Mouse (Mus musculus) cerebellum, adult 2 months (tissue): Measurements from ENCODE around the gene Kat2b. TPM values are rescaled to one million over a fixed set of nuclear protein-coding genes. Genes with fewer than 3 reads are reported as not detected.
"Not testable (repeated sequence)": the region's sequence is repeated elsewhere in the genome, so short reads cannot be mapped to it uniquely, and the experiment has no call there.

Experiments used
- DNase-seq, 2 experiments: peaks; one replicate each; pipeline ENCODE4 v3.0.0; 2021
- H3K27ac ChIP-seq: fragments of 200-500 bp; 2 replicates; pipeline ENCODE4 v1.5.1; 2012; ENCODE audit warnings: low read length, control low read depth, inconsistent platforms; ENCODE audit not compliant: insufficient read depth
- H3K27me3 ChIP-seq: fragments of 200-500 bp; 2 replicates; pipeline ENCODE4 v1.6.1; 2012; ENCODE audit warnings: inconsistent platforms, mild to moderate bottlenecking, low read length, moderate library complexity; ENCODE audit not compliant: control insufficient read depth, insufficient read depth
- H3K4me1 ChIP-seq: fragments of 200-500 bp; 2 replicates; pipeline ENCODE4 v1.6.1; 2011; ENCODE audit warnings: low read length; ENCODE audit not compliant: control insufficient read depth, insufficient read depth
- H3K4me3 ChIP-seq: fragments of 200-500 bp; replicated peaks from 2 replicates; pipeline ENCODE3; 2011; ENCODE audit warnings: mild to moderate bottlenecking, low read depth, low read length, control low read depth; ENCODE audit not compliant: insufficient read depth
- CTCF ChIP-seq: fragments of 200-500 bp; IDR thresholded peaks from 2 replicates; pipeline ENCODE4 v1.5.1; 2011; ENCODE audit warnings: low read depth, mild to moderate bottlenecking, control low read depth, low read length, moderate library complexity, borderline replicate concordance; ENCODE audit not compliant: insufficient read depth
- POLR2A ChIP-seq: fragments of 200-500 bp; IDR thresholded peaks from 2 replicates; pipeline ENCODE4 v1.6.1; 2011; ENCODE audit warnings: low read length, control low read depth, borderline replicate concordance; ENCODE audit not compliant: insufficient read depth
- WGBS: fragments of 180-500 bp; shearing (Covaris S2); methylation state at CpG from one replicate; pipeline ENCODE4 v1.1.7; 2018; 5-methylcytosine and 5-hydroxymethylcytosine counted together
- polyA plus RNA-seq: library from polyadenylated mRNA; depleted of rRNA; stranded (reverse); fragments of >200 nt; gene quantifications from 2 replicates; pipeline ENCODE4 v1.2.3, GENCODE M21; 2012

Gene Kat2b
- polyA plus RNA-seq, 1 experiment: 40.5 TPM

- peak; percentile 78 to 81 for DNase-seq
- WGBS: under 1% methylated on average over 30 of the region's 51 CpGs
- Histone ChIP-seq H3K27me3 (no peaks in the 10 kb centered on the region), H3K4me1 (peaks cover 6% of the 10 kb centered on the region; the same call in 1 of the 2 replicates), H3K4me3 (peak overlapping the region; percentile 76), H3K27ac (peak overlapping the region; percentile 100)
- peak; percentile 33; the same call in 1 of the 2 replicates for TF ChIP-seq POLR2A
- peak; percentile 5; the same call in 1 of the 2 replicates for TF ChIP-seq CTCF
These were observed 271 bp downstream of the Kat2b start for GRCm38 (mm10) chr17:53566919-53567345.

GRCm38 (mm10) chr17:53567346-53568101 lies 863 bp downstream of the Kat2b start:
- WGBS: under 1% methylated on average over 63 of the region's 67 CpGs
- peak; percentile 62 to 81 for DNase-seq
- H3K4me3 ChIP-seq: peak overlapping the region; percentile 76
- peak overlapping the region; percentile 81 for H3K27ac ChIP-seq
- peaks cover 6% of the 10 kb centered on the region; the same call in 1 of the 2 replicates for H3K4me1 ChIP-seq
- no peaks in the 10 kb centered on the region for H3K27me3 ChIP-seq
- TF ChIP-seq POLR2A: no peak
- TF ChIP-seq CTCF: no peak

GRCm38 (mm10) chr17:53568118-53568517 lies 1.5 kb downstream of the Kat2b start:
- H3K4me1 ChIP-seq: peaks cover 8% of the 10 kb centered on the region; the same call in 1 of the 2 replicates
- peak; percentile 91 to 92 for DNase-seq
- peak overlapping the region; percentile 81 for H3K27ac ChIP-seq
- H3K4me3 ChIP-seq: peak overlapping the region; percentile 76
- H3K27me3 ChIP-seq: no peaks in the 10 kb centered on the region
- TF ChIP-seq POLR2A: peak; percentile 70; the same call in 1 of the 2 replicates
- no peak for TF ChIP-seq CTCF
- 1% methylated on average over 15 of the region's 15 CpGs for WGBS

- no peak for DNase-seq
- 17% methylated on average over 8 of the region's 8 CpGs for WGBS
- peak overlapping the region; percentile 76 for H3K4me3 ChIP-seq
- no peaks in the 10 kb centered on the region for H3K27me3 ChIP-seq
- H3K27ac ChIP-seq: peak overlapping the region; percentile 67
- peaks cover 9% of the 10 kb centered on the region; the same call in 1 of the 2 replicates for H3K4me1 ChIP-seq
- TF ChIP-seq POLR2A (no peak), CTCF (no peak)
These were observed 2.2 kb downstream of the Kat2b start for GRCm38 (mm10) chr17:53568734-53569386.

- peak overlapping the region; percentile 5 for H3K4me3 ChIP-seq
- TF ChIP-seq CTCF (no peak), POLR2A (no peak)
- peak; percentile 65 to 69 for DNase-seq
- H3K4me1 ChIP-seq: peaks cover 13% of the 10 kb centered on the region
- H3K27ac ChIP-seq: peak overlapping the region; percentile 54; the same call in 1 of the 2 replicates
- 20% methylated on average over 6 of the region's 6 CpGs for WGBS
- no peaks in the 10 kb centered on the region for H3K27me3 ChIP-seq
These were observed 3.2 kb downstream of the Kat2b start for GRCm38 (mm10) chr17:53569829-53570228.

- Histone ChIP-seq H3K4me3 (no peak overlapping the region), H3K27me3 (no peaks in the 10 kb centered on the region), H3K27ac (peak overlapping the region; percentile 38; the same call in 1 of the 2 replicates), H3K4me1 (peaks cover 13% of the 10 kb centered on the region)
- TF ChIP-seq CTCF: no peak
- no peak for TF ChIP-seq POLR2A
- no peak for DNase-seq
- WGBS: 34% methylated on average over 10 of the region's 10 CpGs
These were observed 3.8 kb downstream of the Kat2b start for GRCm38 (mm10) chr17:53570361-53570875.

GRCm38 (mm10) chr17:53570932-53571331 lies 4.3 kb downstream of the Kat2b start:
- not testable (repeated sequence) for H3K4me3 ChIP-seq, H3K27me3 ChIP-seq, H3K27ac ChIP-seq
- 88% methylated on average over 5 of the region's 5 CpGs for WGBS
- peaks cover 16% of the 10 kb centered on the region for H3K4me1 ChIP-seq
- peak in 1 of 2 experiments; percentile 19 for DNase-seq
